Mouse (Mus musculus): ENCODE measurements around the gene Trpv4. TPM values are rescaled to one million over a fixed set of nuclear protein-coding genes. Genes with fewer than 3 reads are reported as not detected.
A peak's percentile ranks its signal among the peaks of the same experiment; 100 is the strongest.

Gene Trpv4
- polyA plus RNA-seq, 1 experiment from 2014 or later, result 0.75 TPM

DNA sequence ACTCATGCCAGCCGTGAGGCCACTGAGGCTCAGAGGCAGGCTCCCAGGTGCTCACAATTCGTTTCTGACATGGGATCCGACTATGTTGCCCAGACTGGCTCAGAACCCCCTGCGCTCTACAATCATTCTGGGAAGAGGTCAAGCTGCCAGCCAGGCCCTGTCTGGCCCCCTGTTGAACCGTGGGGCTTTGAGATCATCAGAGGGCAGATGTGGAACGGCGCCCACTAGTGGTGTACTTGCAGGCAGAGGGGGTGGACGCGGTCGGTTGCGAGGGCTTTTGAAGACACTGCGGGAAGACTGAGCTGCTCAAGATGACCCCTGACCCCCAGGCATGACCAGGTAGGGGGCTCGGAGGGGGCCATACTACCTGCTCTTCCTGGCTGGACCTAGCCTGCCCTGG is 14.9 kb upstream of the Trpv4 start:
- H3K9ac ChIP-seq (replicated peaks; ENCODE audit: low read depth, low read length), result no peak overlapping the region
- H3K27me3 ChIP-seq (replicated peaks; ENCODE audit: control insufficient read depth, insufficient read depth, low read length), result 0 out of 2 replicates have a peak, but pooled peaks cover 2% of the 10 kb centered on the region
- no peak overlapping the region for H3K4me2 ChIP-seq (ENCODE audit: low read length)
- ATAC-seq, result no peak
- WGBS, result 95% methylated on average over 13 of the region's 13 CpGs
- H3K36me3 ChIP-seq (ENCODE audit: control insufficient read depth, insufficient read depth), result no peaks in the 10 kb centered on the region
- no peaks in the 10 kb centered on the region for H3K4me1 ChIP-seq (replicated peaks; ENCODE audit: control insufficient read depth, insufficient read depth, low read length)
- H3K27ac ChIP-seq (ENCODE audit: low read length), result no peak overlapping the region
- H3K9me3 ChIP-seq (ENCODE audit: control insufficient read depth, low read length), result no peaks in the 10 kb centered on the region
- no peak overlapping the region for H3K4me3 ChIP-seq (replicated peaks; ENCODE audit: low read length)

DNA sequence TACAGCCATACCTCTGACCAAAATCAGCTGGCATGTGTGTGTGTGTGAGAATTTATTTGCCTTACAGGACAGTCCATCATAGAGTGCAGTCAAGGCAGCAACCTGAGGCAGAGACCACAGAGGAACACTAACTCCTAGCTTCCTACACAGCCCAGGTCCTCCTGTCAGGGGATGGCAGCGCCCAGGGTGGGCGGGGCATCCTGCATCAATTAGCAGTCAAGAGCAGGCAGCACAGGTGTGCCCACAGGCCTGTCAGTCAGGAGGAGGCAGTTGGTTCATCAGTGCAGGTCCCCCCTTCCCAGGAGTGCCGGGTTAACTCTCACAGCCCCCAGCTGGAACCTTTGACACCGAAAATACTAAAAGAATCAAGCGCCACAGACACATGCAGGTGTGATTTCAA is 10.8 kb upstream of the Trpv4 start:
- Histone ChIP-seq H3K9me3 (ENCODE audit: control insufficient read depth, low read length) (no peaks in the 10 kb centered on the region), H3K4me1 (replicated peaks; ENCODE audit: control insufficient read depth, insufficient read depth, low read length) (peaks cover 4% of the 10 kb centered on the region), H3K36me3 (ENCODE audit: control insufficient read depth, insufficient read depth) (no peaks in the 10 kb centered on the region), H3K4me2 (ENCODE audit: low read length) (no peak overlapping the region), H3K27ac (ENCODE audit: low read length) (no peak overlapping the region), H3K27me3 (replicated peaks; ENCODE audit: control insufficient read depth, insufficient read depth, low read length) (0 out of 2 replicates have a peak, but pooled peaks cover 2% of the 10 kb centered on the region), H3K4me3 (replicated peaks; ENCODE audit: low read length) (no peak overlapping the region), H3K9ac (replicated peaks; ENCODE audit: low read depth, low read length) (no peak overlapping the region)
- WGBS, result 84% methylated on average over 5 of the region's 5 CpGs
- no peak for ATAC-seq

DNA sequence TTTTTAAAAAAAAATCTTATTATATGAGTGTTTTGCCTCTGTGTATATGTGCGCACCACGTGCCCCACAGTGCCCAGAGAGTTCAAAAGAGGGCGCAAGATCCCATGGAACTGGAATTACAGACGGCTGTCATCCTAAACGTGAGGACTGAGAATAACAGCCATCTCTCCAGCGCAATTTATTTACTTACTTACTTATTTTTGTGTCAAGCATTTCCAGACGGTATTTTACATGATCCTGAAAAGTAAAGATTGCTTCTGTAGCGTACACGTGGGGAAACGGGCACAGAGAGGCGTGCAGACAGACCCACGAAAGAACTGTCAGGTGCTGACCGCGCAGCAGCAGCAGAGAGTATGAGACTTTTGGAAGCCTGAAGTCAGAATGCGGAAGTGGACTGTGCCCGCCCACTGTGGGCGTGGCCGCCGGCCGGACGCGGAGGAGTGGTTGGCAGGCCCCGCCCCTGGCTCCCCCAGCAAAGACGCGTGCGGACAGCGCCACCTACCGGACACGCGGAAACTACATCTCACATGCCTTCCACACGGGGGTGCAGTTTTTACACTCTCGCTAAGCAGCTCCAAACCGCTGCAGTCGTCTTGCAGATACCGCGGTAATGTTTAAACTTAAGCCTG is 9.1 kb upstream of the Trpv4 start:
- H3K4me3 ChIP-seq (replicated peaks; ENCODE audit: low read length), result peak overlapping the region; percentile 46
- no peak overlapping the region for H3K27ac ChIP-seq (ENCODE audit: low read length)
- 0 out of 2 replicates have a peak overlapping the region, but pooled peaks have one; percentile 32 for H3K9ac ChIP-seq (replicated peaks; ENCODE audit: low read depth, low read length)
- H3K4me2 ChIP-seq (ENCODE audit: low read length), result peak overlapping the region; percentile 71
- 0 out of 2 replicates have a peak, but pooled peaks cover 2% of the 10 kb centered on the region for H3K27me3 ChIP-seq (replicated peaks; ENCODE audit: control insufficient read depth, insufficient read depth, low read length)
- no peaks in the 10 kb centered on the region for H3K36me3 ChIP-seq (ENCODE audit: control insufficient read depth, insufficient read depth)
- H3K9me3 ChIP-seq (ENCODE audit: control insufficient read depth, low read length), result no peaks in the 10 kb centered on the region
- H3K4me1 ChIP-seq (replicated peaks; ENCODE audit: control insufficient read depth, insufficient read depth, low read length), result peaks cover 4% of the 10 kb centered on the region
- 3% methylated on average over 36 of the region's 36 CpGs for WGBS
- peak; percentile 88 for ATAC-seq

- 0 out of 2 replicates have a peak, but pooled peaks cover 2% of the 10 kb centered on the region for H3K27me3 ChIP-seq (replicated peaks; ENCODE audit: control insufficient read depth, insufficient read depth, low read length)
- H3K4me2 ChIP-seq (ENCODE audit: low read length), result no peak overlapping the region
- no peak overlapping the region for H3K27ac ChIP-seq (ENCODE audit: low read length)
- H3K4me3 ChIP-seq (replicated peaks; ENCODE audit: low read length), result no peak overlapping the region
- ATAC-seq, result no peak
- 61% methylated on average over 1 of the region's 1 CpGs for WGBS
- H3K36me3 ChIP-seq (ENCODE audit: control insufficient read depth, insufficient read depth), result no peaks in the 10 kb centered on the region
- peaks cover 4% of the 10 kb centered on the region for H3K4me1 ChIP-seq (replicated peaks; ENCODE audit: control insufficient read depth, insufficient read depth, low read length)
- H3K9me3 ChIP-seq (ENCODE audit: control insufficient read depth, low read length), result no peaks in the 10 kb centered on the region
- no peak overlapping the region for H3K9ac ChIP-seq (replicated peaks; ENCODE audit: low read depth, low read length)
Observed at GRCm38 (mm10) chr5:114666659-114667058, 8.4 kb upstream of the Trpv4 start.

DNA sequence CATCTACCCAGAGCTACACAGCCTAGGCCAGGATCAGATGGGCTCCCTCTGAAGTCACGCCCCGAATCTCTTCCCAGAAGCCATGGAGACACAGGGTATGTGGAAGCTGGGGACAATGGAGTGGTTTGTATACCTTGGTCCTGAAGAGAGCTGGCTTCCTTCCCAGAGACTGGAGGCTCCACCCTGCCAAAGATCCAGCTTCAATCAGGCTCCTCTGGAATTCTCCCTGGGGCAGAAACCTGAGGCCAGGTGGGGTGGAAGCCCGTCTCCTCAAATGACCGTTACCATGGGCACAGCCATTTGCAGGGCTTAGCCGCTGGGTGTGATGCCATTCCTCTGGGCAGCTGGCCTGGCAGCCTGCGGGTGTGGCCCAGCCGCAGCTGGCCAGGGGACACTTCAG is 6.5 kb upstream of the Trpv4 start:
- no peak overlapping the region for H3K4me2 ChIP-seq (ENCODE audit: low read length)
- H3K9me3 ChIP-seq (ENCODE audit: control insufficient read depth, low read length), result no peaks in the 10 kb centered on the region
- H3K9ac ChIP-seq (replicated peaks; ENCODE audit: low read depth, low read length), result no peak overlapping the region
- ATAC-seq, result no peak
- H3K4me3 ChIP-seq (replicated peaks; ENCODE audit: low read length), result no peak overlapping the region
- no peak overlapping the region for H3K27ac ChIP-seq (ENCODE audit: low read length)
- no peaks in the 10 kb centered on the region for H3K36me3 ChIP-seq (ENCODE audit: control insufficient read depth, insufficient read depth)
- peaks cover 4% of the 10 kb centered on the region for H3K4me1 ChIP-seq (replicated peaks; ENCODE audit: control insufficient read depth, insufficient read depth, low read length)
- 57% methylated on average over 7 of the region's 7 CpGs for WGBS
- H3K27me3 ChIP-seq (replicated peaks; ENCODE audit: control insufficient read depth, insufficient read depth, low read length), result peaks cover 2% of the 10 kb centered on the region; the same call in 1 of the 2 replicates

DNA sequence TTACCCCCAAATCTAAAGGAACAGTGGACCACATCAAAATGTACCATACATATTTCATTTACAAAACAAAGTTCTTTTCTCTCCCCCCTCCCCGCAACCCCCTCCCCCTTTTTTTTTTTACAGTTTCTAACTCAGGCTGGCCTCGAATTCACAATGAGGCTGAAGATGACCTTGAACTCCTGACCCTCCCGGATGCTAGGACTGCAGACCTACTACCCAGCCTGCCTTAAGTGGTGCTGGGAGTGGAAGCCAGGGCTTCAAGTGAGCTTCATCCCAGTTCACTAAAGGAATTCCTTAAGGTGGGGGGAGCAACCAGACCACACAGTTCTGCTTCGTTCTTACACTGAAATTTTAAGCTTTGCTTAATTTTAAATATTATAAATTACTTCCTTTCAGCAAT is 5.9 kb upstream of the Trpv4 start:
- Histone ChIP-seq H3K36me3 (ENCODE audit: control insufficient read depth, insufficient read depth) (no peaks in the 10 kb centered on the region), H3K9me3 (ENCODE audit: control insufficient read depth, low read length) (no peaks in the 10 kb centered on the region), H3K4me1 (replicated peaks; ENCODE audit: control insufficient read depth, insufficient read depth, low read length) (peaks cover 4% of the 10 kb centered on the region), H3K27ac (ENCODE audit: low read length) (no peak overlapping the region), H3K27me3 (replicated peaks; ENCODE audit: control insufficient read depth, insufficient read depth, low read length) (peaks cover 8% of the 10 kb centered on the region), H3K9ac (replicated peaks; ENCODE audit: low read depth, low read length) (no peak overlapping the region), H3K4me3 (replicated peaks; ENCODE audit: low read length) (no peak overlapping the region), H3K4me2 (ENCODE audit: low read length) (no peak overlapping the region)
- ATAC-seq, result no peak
- WGBS, result 86% methylated on average over 4 of the region's 4 CpGs

DNA sequence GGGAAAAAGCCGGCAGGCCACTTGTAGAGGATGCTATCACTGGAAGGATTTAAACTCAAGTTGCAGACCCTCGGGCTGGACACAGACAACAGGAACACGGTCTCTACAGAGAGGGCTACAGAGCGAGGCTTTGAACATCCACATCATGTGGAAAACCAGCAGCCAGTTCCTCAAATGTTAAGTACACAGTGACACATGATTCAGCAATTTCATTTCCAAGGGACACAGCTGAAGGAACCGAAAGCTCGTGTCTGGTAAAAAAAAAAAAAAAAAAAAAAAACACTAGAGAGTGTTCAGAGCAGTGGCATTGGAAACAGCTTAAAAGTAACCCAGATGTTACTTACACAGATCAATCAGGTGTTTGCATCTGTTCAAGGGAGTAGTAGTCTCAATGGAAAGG is 2.8 kb upstream of the Trpv4 start:
- Histone ChIP-seq H3K4me1 (replicated peaks; ENCODE audit: control insufficient read depth, insufficient read depth, low read length) (peaks cover 11% of the 10 kb centered on the region), H3K36me3 (ENCODE audit: control insufficient read depth, insufficient read depth) (no peaks in the 10 kb centered on the region), H3K27ac (ENCODE audit: low read length) (no peak overlapping the region), H3K9me3 (ENCODE audit: control insufficient read depth, low read length) (no peaks in the 10 kb centered on the region), H3K4me3 (replicated peaks; ENCODE audit: low read length) (no peak overlapping the region), H3K9ac (replicated peaks; ENCODE audit: low read depth, low read length) (no peak overlapping the region), H3K4me2 (ENCODE audit: low read length) (no peak overlapping the region), H3K27me3 (replicated peaks; ENCODE audit: control insufficient read depth, insufficient read depth, low read length) (peaks cover 20% of the 10 kb centered on the region)
- 81% methylated on average over 6 of the region's 6 CpGs for WGBS
- ATAC-seq, result no peak

GRCm38 (mm10) chr5:114657426-114657825 is 795 bp downstream of the Trpv4 start:
- Histone ChIP-seq H3K36me3 (ENCODE audit: control insufficient read depth, insufficient read depth) (no peaks in the 10 kb centered on the region), H3K27ac (ENCODE audit: low read length) (no peak overlapping the region), H3K4me2 (ENCODE audit: low read length) (peak overlapping the region; percentile 64; the same call in 1 of the 2 replicates), H3K4me3 (replicated peaks; ENCODE audit: low read length) (no peak overlapping the region), H3K4me1 (replicated peaks; ENCODE audit: control insufficient read depth, insufficient read depth, low read length) (peaks cover 11% of the 10 kb centered on the region), H3K9ac (replicated peaks; ENCODE audit: low read depth, low read length) (no peak overlapping the region), H3K27me3 (replicated peaks; ENCODE audit: control insufficient read depth, insufficient read depth, low read length) (peaks cover 22% of the 10 kb centered on the region), H3K9me3 (ENCODE audit: control insufficient read depth, low read length) (no peaks in the 10 kb centered on the region)
- ATAC-seq, result no peak
- 17% methylated on average over 10 of the region's 10 CpGs for WGBS

GRCm38 (mm10) chr5:114656305-114656704 is 1.9 kb downstream of the Trpv4 start:
- Histone ChIP-seq H3K4me1 (replicated peaks; ENCODE audit: control insufficient read depth, insufficient read depth, low read length) (peaks cover 11% of the 10 kb centered on the region), H3K9me3 (ENCODE audit: control insufficient read depth, low read length) (no peaks in the 10 kb centered on the region), H3K27me3 (replicated peaks; ENCODE audit: control insufficient read depth, insufficient read depth, low read length) (peaks cover 22% of the 10 kb centered on the region), H3K4me2 (ENCODE audit: low read length) (no peak overlapping the region), H3K4me3 (replicated peaks; ENCODE audit: low read length) (no peak overlapping the region), H3K9ac (replicated peaks; ENCODE audit: low read depth, low read length) (no peak overlapping the region), H3K27ac (ENCODE audit: low read length) (no peak overlapping the region), H3K36me3 (ENCODE audit: control insufficient read depth, insufficient read depth) (no peaks in the 10 kb centered on the region)
- 77% methylated on average over 7 of the region's 7 CpGs for WGBS
- no peak for ATAC-seq

DNA sequence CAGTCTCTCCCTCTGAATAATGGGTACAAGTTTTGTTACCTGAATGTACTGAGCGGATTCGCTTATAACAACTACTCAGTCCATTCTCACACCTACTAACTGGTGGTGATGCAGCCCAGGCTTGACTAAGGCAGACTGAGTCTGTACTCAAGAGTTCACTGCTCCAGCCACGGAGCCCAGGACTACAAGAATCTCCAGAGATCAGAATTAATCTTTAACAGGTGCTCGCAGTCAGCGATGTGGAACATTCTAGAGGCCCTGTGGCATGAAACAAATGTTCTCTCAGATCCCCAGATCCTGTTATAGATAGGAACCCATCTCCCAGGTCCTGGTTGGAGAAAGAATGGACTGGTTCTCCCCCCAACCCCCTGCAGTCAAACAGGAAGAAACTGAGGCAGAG is 2.5 kb downstream of the Trpv4 start:
- H3K4me2 ChIP-seq (ENCODE audit: low read length), result no peak overlapping the region
- H3K4me3 ChIP-seq (replicated peaks; ENCODE audit: low read length), result no peak overlapping the region
- H3K27me3 ChIP-seq (replicated peaks; ENCODE audit: control insufficient read depth, insufficient read depth, low read length), result peaks cover 22% of the 10 kb centered on the region
- H3K9me3 ChIP-seq (ENCODE audit: control insufficient read depth, low read length), result no peaks in the 10 kb centered on the region
- no peak for ATAC-seq
- WGBS, result 91% methylated on average over 5 of the region's 5 CpGs
- no peaks in the 10 kb centered on the region for H3K36me3 ChIP-seq (ENCODE audit: control insufficient read depth, insufficient read depth)
- H3K27ac ChIP-seq (ENCODE audit: low read length), result no peak overlapping the region
- peaks cover 11% of the 10 kb centered on the region for H3K4me1 ChIP-seq (replicated peaks; ENCODE audit: control insufficient read depth, insufficient read depth, low read length)
- H3K9ac ChIP-seq (replicated peaks; ENCODE audit: low read depth, low read length), result no peak overlapping the region
